Mouse (Mus musculus) forebrain, embryonic 11.5 days (tissue): ENCODE measurements around the gene Wbp2. TPM values are rescaled to one million over a fixed set of nuclear protein-coding genes. Genes with fewer than 3 reads are reported as not detected.

ENCODE experiments used
- ATAC-seq: fragments of 200-750 bp; cut with Nextera tagmentation; replicated peaks from 2 replicates; pipeline ENCODE4 v1.8.0; 2017; ENCODE audit warnings: moderate TSS enrichment; ENCODE audit not compliant: low FRiP score
- DNase-seq: peaks from one replicate; pipeline ENCODE4 v3.0.0-alpha.2; 2017; ENCODE audit warnings: low spot score
- H3K27ac ChIP-seq: fragments of 300-500 bp; sonication (generic); 2 replicates; pipeline ENCODE4 v1.5.1; 2014; ENCODE audit warnings: low read depth, low read length
- H3K27me3 ChIP-seq: fragments of 300-500 bp; sonication (generic); 2 replicates; pipeline ENCODE4 v1.6.1; 2014; ENCODE audit warnings: mild to moderate bottlenecking, low read length, mixed read lengths; ENCODE audit not compliant: control insufficient read depth, insufficient read depth
- H3K36me3 ChIP-seq: fragments of 300-500 bp; sonication (generic); 2 replicates; pipeline ENCODE4 v1.6.1; 2014; ENCODE audit warnings: mild to moderate bottlenecking, low read length, moderate library complexity, mixed read lengths; ENCODE audit not compliant: control insufficient read depth, insufficient read depth
- H3K4me1 ChIP-seq: fragments of 300-500 bp; sonication (generic); replicated peaks from 2 replicates; pipeline ENCODE4 v1.6.1; 2014; ENCODE audit warnings: low read length, mixed read lengths; ENCODE audit not compliant: control insufficient read depth, insufficient read depth
- H3K4me2 ChIP-seq: fragments of 300-500 bp; sonication (generic); 2 replicates; pipeline ENCODE4 v1.6.1; 2014; ENCODE audit warnings: low read depth, mild to moderate bottlenecking, low read length, moderate library complexity, mixed read lengths; ENCODE audit not compliant: severe bottlenecking
- H3K4me3 ChIP-seq: fragments of 300-500 bp; sonication (generic); 2 replicates; pipeline ENCODE4 v1.5.1; 2014; ENCODE audit warnings: low read depth, low read length
- H3K9ac ChIP-seq: fragments of 300-500 bp; sonication (generic); 2 replicates; pipeline ENCODE4 v1.6.1; 2014; ENCODE audit warnings: low read length
- H3K9me3 ChIP-seq: fragments of 300-500 bp; sonication (generic); 2 replicates; pipeline ENCODE4 v1.6.1; 2016; ENCODE audit warnings: low read length, mixed read lengths; ENCODE audit not compliant: control insufficient read depth
- WGBS: fragments of 180-500 bp; shearing (Covaris S2); extraction: QIAGEN DNeasy Blood & Tissue Kit; methylation state at CpG from one replicate; pipeline ENCODE4 v1.1.7; 2014; 5-methylcytosine and 5-hydroxymethylcytosine counted together
- polyA plus RNA-seq: library from polyadenylated mRNA; unstranded; fragments of >200 nt; fragmentation: Nextera tagmentation; extraction: Ambion mirVana; gene quantifications from 2 replicates; pipeline ENCODE4 v1.2.1, GENCODE M21; 2014

The Wbp2 gene
- polyA plus RNA-seq, 1 experiment from 2014 or later: 100.0 TPM

DNA sequence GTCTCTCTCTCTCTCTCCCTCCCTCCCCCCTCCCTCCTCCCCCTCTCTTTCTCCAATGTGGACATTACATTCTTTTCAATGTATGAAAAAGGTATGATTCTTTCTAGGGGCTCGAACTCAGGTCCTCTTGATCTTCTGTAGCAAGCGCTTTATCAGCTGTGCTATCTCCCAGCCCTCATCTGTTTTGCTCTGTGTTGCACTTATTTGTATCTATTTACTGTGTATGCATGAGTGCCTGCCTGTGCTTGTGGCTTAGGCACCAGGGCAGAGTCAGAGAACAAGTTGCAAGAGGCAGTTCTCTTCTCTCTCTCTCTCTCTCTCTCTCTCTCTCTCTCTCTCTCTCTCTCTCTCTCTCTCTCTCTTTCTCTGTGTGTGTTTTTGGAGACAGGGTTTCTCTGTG, 18.3 kb upstream of the Wbp2 start:
- DNase-seq (no peak), ATAC-seq (no peak)
- H3K4me2 ChIP-seq: no peak overlapping the region
- peaks cover 41% of the 10 kb centered on the region for H3K27me3 ChIP-seq
- no peak overlapping the region for H3K9ac ChIP-seq
- no peaks in the 10 kb centered on the region for H3K9me3 ChIP-seq
- no peak overlapping the region for H3K4me3 ChIP-seq
- no peaks in the 10 kb centered on the region for H3K36me3 ChIP-seq
- WGBS: 93% methylated on average over 2 of the region's 2 CpGs
- no peak overlapping the region for H3K27ac ChIP-seq
- peaks cover 39% of the 10 kb centered on the region for H3K4me1 ChIP-seq

- Histone ChIP-seq H3K9me3 (no peaks in the 10 kb centered on the region), H3K4me2 (0 out of 2 replicates have a peak overlapping the region, but pooled peaks have one; percentile 18), H3K27me3 (peaks cover 31% of the 10 kb centered on the region), H3K27ac (no peak overlapping the region; the same call in 1 of the 2 replicates), H3K9ac (no peak overlapping the region; the same call in 1 of the 2 replicates), H3K4me3 (no peak overlapping the region), H3K4me1 (peaks cover 33% of the 10 kb centered on the region), H3K36me3 (no peaks in the 10 kb centered on the region)
- ATAC-seq: no peak
- WGBS: 53% methylated on average over 14 of the region's 14 CpGs
- peak; percentile 63 for DNase-seq
Observed at GRCm38 (mm10) chr11:116104006-116104646, 17.3 kb upstream of the Wbp2 start.

DNA sequence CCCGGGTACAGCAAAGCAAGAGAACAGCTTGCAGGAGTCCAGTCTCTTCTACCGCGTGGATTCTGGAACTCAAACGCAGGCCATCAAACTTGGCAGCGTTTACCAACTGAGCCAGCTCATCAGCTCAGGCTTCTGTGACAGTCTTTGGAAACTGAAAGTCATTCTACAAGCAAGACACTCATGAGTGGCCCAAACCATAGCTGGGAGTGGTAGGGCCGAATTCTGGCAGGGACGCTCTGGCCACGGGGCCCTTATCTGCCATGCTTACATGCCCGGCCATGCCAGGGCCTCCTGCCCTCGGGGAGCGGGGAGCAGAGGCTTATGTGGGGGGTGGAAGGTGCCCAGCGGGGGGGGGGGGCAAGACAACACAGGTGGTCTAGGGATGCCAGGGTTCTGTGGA, 16.8 kb upstream of the Wbp2 start:
- Histone ChIP-seq H3K4me2 (no peak overlapping the region), H3K27me3 (peaks cover 26% of the 10 kb centered on the region), H3K4me3 (no peak overlapping the region), H3K9me3 (no peaks in the 10 kb centered on the region), H3K9ac (no peak overlapping the region), H3K4me1 (peaks cover 33% of the 10 kb centered on the region), H3K27ac (no peak overlapping the region), H3K36me3 (no peaks in the 10 kb centered on the region)
- 76% methylated on average over 12 of the region's 12 CpGs for WGBS
- no peak for DNase-seq
- no peak for ATAC-seq

GRCm38 (mm10) chr11:116102472-116102871, 15.7 kb upstream of the Wbp2 start:
- DNase-seq (no peak), ATAC-seq (no peak)
- Histone ChIP-seq H3K9ac (peak overlapping the region; percentile 55), H3K4me2 (no peak overlapping the region), H3K36me3 (no peaks in the 10 kb centered on the region), H3K4me3 (no peak overlapping the region), H3K27ac (peak overlapping the region; percentile 82; the same call in 1 of the 2 replicates), H3K4me1 (peaks cover 29% of the 10 kb centered on the region), H3K27me3 (peaks cover 15% of the 10 kb centered on the region), H3K9me3 (no peaks in the 10 kb centered on the region)
- 54% methylated on average over 3 of the region's 4 CpGs for WGBS

DNA sequence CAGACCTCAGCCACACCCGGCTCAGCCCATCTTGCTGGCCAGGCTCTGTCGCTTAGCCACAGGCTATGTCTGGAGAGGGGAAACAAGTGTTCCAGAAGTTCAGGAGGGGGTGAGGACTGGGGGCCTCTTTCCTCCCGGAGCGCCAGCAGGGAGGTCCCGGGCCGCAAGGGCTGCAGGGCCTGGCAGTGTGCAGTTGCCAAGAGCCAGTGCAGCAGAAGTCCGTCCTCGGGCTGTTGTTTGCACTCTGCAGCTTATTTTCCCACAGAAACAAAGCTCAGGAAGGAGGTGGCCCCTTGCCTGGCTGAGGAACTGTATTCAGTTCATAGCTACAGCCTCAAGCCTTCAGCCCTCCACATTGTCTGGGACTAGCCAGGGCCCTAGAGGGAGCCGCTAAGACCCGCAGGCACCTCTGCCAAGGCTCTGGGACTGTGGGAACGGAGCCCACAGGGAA, 15.2 kb upstream of the Wbp2 start:
- ATAC-seq (no peak), DNase-seq (peak; percentile 67)
- 24% methylated on average over 11 of the region's 11 CpGs for WGBS
- peaks cover 28% of the 10 kb centered on the region for H3K4me1 ChIP-seq
- H3K27me3 ChIP-seq: peaks cover 10% of the 10 kb centered on the region
- no peaks in the 10 kb centered on the region for H3K36me3 ChIP-seq
- H3K27ac ChIP-seq: peak overlapping the region; percentile 82
- H3K4me2 ChIP-seq: no peak overlapping the region
- peak overlapping the region; percentile 55 for H3K9ac ChIP-seq
- no peaks in the 10 kb centered on the region for H3K9me3 ChIP-seq
- no peak overlapping the region for H3K4me3 ChIP-seq

- Histone ChIP-seq H3K4me1 (peaks cover 18% of the 10 kb centered on the region), H3K27ac (no peak overlapping the region), H3K36me3 (no peaks in the 10 kb centered on the region), H3K9ac (no peak overlapping the region), H3K9me3 (no peaks in the 10 kb centered on the region), H3K27me3 (no peaks in the 10 kb centered on the region; the same call in 1 of the 2 replicates), H3K4me3 (no peak overlapping the region), H3K4me2 (no peak overlapping the region)
- 89% methylated on average over 7 of the region's 7 CpGs for WGBS
- DNase-seq (no peak), ATAC-seq (no peak)
Observed at GRCm38 (mm10) chr11:116100839-116101238, 14.0 kb upstream of the Wbp2 start.

- DNase-seq: no peak
- no peaks in the 10 kb centered on the region for H3K27me3 ChIP-seq
Observed at GRCm38 (mm10) chr11:116100385-116100784, 13.6 kb upstream of the Wbp2 start.

DNA sequence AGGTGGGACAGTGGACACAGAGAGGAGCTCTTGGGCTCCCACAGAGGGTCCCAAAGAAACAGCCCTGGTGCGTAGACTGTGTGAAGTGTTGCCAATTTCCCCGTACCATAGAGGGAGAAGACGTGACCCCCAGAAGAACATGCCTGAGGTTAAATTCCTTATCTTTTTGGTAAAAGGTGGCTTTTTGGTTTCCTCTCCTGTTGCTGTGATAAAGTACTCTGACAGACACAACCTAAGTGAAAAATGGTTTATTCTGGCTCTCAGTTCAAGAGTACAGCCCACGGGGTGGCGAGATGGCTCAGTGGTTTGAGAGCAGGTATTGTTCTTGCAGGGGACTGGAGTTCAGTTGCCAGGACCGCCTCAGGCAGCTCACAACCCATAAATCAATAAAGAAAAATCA, 12.7 kb upstream of the Wbp2 start:
- no peak for DNase-seq
- Histone ChIP-seq H3K36me3 (no peaks in the 10 kb centered on the region), H3K9me3 (no peaks in the 10 kb centered on the region), H3K27ac (no peak overlapping the region), H3K4me3 (no peak overlapping the region), H3K4me1 (peaks cover 18% of the 10 kb centered on the region), H3K9ac (no peak overlapping the region), H3K27me3 (no peaks in the 10 kb centered on the region), H3K4me2 (no peak overlapping the region)
- no peak for ATAC-seq
- WGBS: 89% methylated on average over 6 of the region's 6 CpGs

More at GRCm38 (mm10) chr11:116100385-116100784, 13.6 kb upstream of the Wbp2 start:
- ATAC-seq: no peak
- H3K27ac ChIP-seq: no peak overlapping the region
- no peak overlapping the region for H3K4me3 ChIP-seq
- no peak overlapping the region for H3K9ac ChIP-seq
- no peak overlapping the region for H3K4me2 ChIP-seq
- peaks cover 18% of the 10 kb centered on the region for H3K4me1 ChIP-seq
- no peaks in the 10 kb centered on the region for H3K36me3 ChIP-seq
- WGBS: 77% methylated on average over 6 of the region's 6 CpGs
- H3K9me3 ChIP-seq: no peaks in the 10 kb centered on the region
